Mouse (Mus musculus): Measurements from ENCODE around the gene Wnt7b.

DNA sequence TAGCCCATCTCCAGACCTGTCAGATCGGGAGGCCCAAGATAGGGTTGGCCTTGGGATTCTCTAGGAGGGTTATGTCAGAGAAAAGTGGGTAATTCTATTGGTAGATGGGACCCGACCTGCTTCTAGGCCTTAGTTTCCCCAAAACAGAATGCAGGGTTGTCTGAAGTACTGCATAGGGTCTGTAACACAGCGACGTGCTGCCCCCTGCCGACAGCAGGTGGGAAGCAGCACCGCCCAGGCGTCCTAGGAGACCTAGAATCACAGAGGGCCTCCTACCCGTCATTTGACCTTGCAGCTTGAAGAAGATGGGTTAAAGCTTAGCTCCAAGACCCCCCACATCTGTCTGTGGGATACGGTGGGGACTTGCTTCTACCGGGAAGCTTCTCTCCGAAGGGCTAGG, 1.2 kb upstream of the Wnt7b start:
- TF ChIP-seq CTCF (IDR thresholded peaks at IDR 0.05; ENCODE audit: extremely low read depth, insufficient read depth, low read length) (peak; percentile 66), POLR2A (IDR thresholded peaks at IDR 0.05; ENCODE audit: extremely low read depth, insufficient read depth, low read length) (no peak)
